Mouse (Mus musculus) T-cell, adult 2 months (primary cell): ENCODE data around the gene Kdelr3.

Experiments
- DNase-seq: peaks from one replicate; pipeline ENCODE4 v3.0.0; 2022; ENCODE audit warnings: low spot score

The Kdelr3 gene

GRCm38 (mm10) chr15:79575543-79576222 lies 59.5 kb downstream of the Kdelr3 start:
- DNase-seq, result no peak

- DNase-seq, result no peak
Observed at GRCm38 (mm10) chr15:79576947-79577346, 60.7 kb downstream of the Kdelr3 start.
